Mouse (Mus musculus) lung, postnatal 25 days (tissue): ENCODE results near the gene Loxl1.

Source experiments
- DNase-seq: peaks from one replicate; pipeline ENCODE4 v3.0.0; 2022; ENCODE audit warnings: low spot score

Gene Loxl1

DNA sequence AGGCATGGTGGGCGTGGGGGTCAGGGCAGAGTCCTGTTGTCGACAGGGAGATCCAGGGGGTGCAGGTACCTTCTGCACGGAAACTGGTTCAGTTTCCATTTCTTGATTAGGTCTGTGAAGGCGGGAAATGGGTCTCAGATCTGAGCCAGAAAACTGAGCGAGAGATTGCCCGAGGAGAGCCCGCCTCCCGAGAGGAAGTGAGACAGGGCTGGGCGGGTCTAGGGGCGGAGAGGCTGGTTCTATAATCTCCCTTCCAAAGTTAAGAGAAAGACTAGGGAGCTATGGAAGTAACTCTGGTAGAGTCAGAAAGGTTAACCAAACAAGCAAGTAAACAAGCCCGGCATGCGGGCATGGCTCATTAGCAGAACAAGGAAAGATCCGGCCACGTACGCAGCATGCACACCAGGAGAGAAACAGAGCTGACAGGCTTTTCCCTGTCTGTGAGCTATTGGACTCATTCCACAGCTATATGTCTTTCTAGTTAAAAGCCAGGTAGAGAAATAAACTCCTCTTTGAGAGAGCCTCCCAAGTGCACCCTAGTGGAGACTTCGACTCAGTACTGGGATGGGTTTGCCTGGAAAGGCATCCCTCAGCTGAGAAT is 63.3 kb downstream of the Loxl1 start, which contains the start of gene Pml:
Gene Pml, minus strand, starts transcription at position 195 of the 601 bp plus-strand sequence.
- peak; percentile 86 for DNase-seq

DNA sequence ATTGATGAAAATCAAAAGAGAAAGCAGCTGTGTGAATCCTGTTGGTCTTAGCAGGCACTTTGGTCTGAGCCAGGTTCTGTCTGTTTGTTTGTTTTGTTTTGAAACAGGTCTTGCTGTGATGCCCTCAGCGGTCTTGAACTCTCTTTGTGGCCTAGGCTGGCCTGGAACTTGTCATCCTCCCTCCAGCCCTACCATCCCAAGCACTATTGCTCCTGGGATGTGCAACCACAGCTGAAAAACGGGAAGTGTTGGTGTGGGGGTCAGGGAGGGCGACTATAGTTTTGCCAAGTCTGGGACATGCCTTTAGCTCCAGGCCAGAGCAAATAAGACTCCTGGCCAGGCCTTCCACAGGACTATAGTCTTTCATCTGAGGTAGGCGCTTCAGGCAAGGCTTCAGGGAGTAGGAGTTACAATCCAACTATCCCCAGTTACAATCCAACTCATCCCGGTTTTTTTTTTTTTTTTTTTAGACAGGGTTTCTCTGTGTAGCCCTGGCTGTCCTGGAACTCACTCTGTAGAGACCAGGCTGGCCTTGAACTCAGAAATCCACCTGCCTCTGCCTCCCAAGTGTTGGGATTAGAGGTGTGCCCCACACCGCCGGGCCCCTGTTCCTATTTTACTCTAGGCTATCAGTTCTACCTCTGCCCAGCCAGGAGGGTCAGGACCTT is 64.1 kb downstream of the Loxl1 start:
- no peak for DNase-seq

DNA sequence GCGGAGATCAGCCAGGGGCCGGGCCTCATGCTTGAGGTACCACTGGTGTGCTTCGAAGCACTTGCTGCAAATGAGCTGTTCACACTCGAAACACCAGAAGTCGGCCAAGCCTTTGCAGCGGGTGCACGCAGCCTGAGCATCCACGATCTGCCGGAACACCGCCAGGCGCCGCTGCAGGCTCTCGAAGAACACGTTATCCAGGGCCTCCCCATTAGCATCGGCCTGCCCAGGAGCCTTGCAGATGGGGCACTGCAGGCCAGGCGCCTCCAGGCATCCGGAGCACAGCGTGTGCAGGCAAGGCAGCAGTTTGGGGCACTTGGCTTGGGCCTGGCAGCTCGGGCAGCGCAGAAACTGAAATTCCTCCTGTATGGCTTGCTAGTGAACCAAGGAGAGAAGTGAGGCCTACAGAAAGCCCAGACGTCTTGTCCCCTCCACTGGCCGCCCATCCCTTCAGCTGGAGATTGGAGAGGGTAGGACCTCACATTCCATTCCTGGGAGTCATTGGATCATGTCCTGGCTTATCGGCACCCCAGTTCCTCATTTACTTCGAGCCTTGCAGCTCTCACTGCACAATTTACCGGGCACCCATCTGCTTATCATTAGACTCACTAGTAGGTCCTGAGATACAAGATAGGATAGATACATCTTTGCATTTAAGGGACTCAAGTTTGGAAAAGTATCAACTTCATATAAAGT is 65.8 kb downstream of the Loxl1 start:
- peak; percentile 84 for DNase-seq

DNA sequence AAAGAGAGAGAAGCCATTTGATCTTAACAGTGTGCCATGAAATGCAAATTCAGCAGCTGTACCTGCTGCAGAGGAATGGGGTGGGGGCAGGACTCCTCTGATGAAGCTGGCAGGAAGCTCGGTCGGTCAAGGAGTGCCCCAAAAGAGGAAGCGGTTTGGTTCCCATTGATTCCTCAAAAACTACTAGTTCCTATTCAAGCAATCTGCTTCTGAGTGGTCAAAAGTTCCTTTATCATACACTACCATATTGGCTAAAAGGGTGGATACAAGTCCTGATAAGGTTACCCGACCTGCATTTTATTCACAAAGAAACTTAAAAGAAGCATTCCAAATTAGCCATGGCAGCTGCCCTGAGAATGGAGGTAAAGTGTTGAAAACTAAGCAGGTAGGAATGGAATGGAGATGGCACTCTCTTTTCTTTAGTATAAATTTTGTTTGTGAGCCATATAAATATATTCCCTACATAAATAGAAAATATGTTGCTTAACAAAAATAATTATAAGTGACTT is 66.8 kb downstream of the Loxl1 start:
- no peak for DNase-seq

DNA sequence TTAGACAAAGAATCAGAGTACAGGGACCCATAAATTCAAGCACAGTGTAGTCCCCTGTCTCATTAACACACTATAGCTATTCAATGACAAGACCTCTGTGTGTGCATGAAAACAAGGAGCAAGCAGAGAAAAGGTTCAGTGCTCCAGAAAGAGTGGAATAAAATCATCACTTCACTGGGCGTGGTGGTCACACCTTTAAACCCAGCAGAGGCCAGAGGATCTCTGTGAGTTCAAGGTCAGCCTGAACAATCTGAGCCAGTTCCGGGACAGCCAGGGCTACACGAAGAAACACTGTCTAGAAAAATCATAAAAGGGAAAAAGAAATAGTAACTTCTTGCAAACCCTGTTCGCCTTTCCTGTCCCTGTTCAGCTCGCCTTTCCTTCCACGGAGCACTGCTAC is 69.3 kb downstream of the Loxl1 start:
- DNase-seq = no peak

DNA sequence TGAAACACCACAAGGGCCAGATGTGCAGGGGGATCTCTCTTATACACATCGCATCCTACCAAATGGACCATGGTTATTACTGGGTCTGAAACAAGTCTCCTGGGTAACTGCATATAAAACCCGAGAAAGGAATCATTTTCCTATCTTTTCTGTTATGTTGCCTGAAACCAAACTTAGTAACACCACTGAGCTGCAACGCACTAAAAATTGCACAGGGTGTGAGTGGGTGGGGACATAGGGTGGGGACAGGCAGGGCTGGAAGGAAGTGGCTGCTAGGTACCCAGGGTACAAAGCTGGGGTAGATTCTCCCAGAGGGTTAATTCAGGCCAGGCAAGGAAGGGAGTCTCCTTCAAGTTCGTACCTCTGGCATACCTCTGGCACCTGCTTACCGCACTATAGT is 70.3 kb downstream of the Loxl1 start:
- no peak for DNase-seq

DNA sequence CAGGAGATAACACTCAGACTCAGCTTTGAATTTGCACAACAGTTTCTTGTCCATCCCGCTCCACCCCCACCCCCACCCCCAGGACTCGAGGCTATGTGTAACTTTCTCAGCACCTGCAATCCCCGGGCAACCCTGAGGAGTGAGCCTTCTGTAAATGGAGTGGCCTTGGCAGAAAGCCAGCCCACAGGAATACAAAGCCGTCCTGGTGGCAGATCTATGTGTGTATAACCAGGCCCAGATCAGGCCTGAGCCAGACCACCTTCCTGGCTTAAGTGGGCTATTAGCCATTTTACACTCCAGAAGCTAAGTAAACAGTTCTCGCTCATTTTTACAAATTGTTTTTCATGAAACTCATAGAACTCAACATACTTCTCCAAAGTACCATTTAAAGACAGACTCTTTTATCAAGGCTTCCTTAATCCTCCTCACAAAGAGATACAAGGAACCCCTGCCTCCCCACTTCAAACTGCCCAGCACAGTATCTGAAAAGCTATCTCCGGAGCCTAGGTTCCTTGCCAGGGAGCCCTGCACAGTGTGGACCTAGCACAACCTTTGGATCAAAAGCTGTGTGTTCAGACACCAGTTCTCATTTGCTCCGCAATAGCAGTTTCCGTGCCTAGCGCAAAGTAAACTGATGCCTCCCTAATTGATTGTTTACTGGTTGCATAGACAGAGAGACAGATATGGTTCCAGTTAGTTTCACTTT is 71.1 kb downstream of the Loxl1 start:
- peak; percentile 65 for DNase-seq
